Mouse (Mus musculus) retina, postnatal 1 day (tissue): ENCODE results near the gene Gm27029.
"Not testable (repeated sequence)": the region's sequence is repeated elsewhere in the genome, so short reads cannot be mapped to it uniquely, and the experiment has no call there.

Experiments used
- DNase-seq: peaks from one replicate; pipeline ENCODE4 v3.0.0-alpha.2; 2012

Gm27029 gene

DNA sequence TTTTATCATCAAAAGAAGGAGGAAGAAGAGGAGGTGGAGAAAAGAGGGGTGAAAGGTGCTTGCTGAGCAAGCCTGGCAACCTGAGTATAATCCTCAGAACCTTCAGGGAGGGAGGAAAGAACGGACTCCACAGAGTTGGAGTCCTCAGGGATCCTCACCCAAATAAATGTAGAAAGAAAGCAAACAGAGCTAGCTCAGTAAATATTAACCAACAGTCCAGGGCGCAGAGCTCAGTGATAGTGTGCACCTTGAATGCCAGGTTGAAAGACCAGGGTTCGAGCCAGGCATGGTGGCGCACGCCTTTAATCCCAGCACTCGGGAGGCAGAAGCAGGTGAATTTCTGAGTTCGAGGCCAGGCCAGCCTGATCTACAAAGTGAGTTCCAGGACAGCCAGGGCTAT lies 31.0 kb upstream of the Gm27029 start:
- DNase-seq = no peak

DNA sequence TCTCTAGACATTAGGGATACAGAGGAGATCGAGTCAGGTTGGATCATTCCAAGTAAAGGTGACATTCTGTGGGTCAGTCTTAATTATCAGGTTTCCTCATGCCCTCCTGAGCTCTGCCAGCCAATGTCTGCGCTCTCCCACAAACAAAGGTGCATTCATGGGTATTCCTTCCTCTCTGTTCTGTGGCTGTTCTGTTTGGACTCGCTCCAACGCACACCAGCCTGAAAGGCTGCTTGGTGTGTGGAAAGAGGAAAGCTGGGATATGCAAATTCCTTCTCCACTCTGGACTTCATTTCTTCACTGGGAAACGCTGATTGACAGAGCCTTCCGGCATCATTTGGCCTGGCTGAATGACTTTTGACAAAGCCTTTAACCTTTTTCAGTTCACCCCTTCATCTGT lies 30.1 kb upstream of the Gm27029 start:
- peak; percentile 81 for DNase-seq

DNA sequence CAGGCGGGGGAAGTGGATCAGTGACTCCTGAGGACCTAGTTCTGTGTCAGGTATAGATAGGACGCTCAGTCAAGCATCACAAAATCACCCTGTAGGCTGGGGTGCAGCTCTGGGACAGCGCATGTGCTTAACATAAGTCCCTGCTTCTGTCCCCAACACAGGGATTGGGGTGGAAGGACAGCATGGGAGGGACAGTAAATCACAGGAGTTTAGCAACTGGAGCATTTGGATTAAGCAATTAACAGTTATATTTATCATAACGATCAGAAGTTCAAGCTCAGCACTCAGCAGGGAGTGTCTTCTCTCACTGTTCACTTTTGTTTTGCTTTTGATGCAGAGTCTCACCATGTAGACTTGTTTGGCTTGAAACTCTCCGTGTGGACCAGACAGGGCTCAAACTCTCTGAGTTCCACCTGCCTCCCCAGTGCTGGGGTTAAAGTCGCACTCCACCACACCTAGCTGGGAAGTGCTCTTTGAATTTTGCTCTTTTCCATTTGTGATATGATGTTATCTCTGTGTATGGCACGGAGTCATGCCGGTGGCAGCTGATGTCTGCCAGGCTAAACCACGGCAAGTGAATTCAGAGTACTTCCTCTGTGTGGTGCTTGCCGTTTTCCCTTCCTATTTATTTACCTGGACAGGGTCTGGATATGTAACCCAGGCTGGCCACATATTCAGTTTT lies 27.6 kb upstream of the Gm27029 start:
- no peak for DNase-seq

DNA sequence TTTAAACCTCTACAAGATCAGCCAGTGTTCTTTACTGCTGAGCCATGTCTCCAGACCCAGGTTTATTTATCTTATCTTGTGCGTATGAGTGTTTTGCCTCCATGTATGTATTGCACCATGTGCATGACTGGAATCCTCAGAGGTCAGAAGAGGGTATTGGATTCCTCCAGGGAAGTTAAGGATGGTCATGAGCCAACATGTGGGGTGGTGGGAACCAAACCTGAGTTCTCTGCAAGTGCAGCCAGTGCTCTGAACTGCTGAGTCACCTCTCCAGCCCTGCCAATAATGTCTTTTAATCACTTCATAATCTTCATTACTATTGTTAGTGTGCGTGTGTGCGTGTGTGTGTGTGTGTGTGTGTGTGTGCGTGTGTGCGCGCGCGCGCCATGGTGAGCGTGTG lies 26.9 kb upstream of the Gm27029 start:
- no peak for DNase-seq

DNA sequence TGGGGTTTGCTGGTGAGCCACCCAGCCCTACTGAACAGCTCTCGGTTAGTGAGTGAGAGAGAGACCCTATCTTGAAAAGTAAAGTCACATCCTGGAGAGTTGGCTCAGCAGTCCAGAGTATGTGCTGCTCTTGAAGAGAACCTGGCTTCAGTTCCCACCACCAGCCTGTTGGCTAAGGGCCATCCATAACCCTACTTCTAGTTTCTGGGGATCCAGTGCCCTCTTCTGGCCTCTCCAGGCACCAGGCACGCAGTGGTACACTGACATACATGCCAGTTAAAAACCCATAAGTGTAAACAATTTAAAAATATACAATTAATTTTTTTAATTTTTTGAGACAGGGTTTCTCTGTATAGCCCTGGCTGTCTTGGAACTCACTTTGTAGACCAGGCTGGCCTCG lies 25.8 kb upstream of the Gm27029 start:
- DNase-seq = peak; percentile 36

DNA sequence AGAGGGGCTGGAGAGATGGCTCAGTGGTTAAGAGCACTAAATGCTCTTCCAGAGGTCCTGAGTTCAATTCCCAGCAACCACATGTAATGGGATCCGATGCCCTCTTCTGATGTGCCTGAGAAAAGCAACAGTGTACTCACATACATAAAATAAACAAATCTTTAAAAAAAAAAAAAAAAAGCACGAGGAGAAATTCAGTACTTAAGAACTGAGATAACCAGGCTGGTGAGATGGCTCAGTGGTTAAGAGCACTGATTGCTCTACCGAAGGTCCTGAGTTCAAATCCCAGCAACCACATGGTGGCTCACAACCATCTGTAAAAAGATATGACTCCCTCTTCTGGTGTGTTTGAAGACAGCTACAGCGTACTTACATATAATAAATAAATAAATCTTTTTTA lies 25.0 kb upstream of the Gm27029 start:
- DNase-seq = not testable (repeated sequence)

DNA sequence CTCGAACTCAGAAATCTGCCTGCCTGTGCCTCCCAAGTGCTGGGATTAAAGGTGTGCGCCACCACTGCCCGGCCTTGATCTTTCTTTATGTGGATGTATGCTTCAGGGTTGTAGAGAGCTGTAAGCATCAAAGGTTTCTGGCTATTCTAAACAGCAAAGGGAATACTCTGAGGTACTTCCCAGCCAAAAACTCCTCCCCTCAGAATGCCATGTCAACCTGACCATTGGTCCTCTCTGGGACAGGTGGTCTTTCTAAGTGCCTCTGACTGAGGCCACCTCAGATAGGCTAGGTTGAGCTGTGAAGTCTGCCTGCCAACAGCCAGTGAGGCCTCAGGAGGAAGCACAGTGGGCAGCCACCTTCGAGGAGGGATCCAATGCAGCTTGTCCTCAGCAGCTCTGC lies 24.3 kb upstream of the Gm27029 start:
- no peak for DNase-seq

DNA sequence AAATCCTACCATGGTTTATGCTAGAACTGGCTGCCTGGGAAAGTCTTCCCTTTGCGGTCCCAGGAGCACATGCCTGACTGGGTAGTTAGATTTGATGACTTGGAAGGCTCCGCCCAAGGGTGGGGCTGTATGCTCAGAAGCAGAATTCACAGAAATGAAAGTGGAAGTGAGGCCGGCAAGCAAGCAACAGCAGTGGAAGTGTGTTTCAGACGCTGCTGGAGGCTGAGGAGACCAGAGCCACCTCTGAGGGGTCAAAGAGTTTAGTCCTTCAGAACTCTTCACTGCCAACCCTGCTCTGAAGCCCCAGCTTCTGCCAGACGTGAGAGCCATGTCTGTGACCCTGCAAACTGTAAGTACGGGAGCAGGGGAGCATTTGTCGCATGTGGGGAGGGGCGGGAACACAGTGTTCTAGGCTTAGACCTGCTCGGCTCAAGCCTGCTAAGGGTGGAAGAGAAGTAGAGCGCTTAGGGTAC lies 23.7 kb upstream of the Gm27029 start, which contains the start of gene Ifi35:
Ifi35 (plus strand) TSS at position 134 of the 473 bp plus-strand sequence.
- peak; percentile 46 for DNase-seq

DNA sequence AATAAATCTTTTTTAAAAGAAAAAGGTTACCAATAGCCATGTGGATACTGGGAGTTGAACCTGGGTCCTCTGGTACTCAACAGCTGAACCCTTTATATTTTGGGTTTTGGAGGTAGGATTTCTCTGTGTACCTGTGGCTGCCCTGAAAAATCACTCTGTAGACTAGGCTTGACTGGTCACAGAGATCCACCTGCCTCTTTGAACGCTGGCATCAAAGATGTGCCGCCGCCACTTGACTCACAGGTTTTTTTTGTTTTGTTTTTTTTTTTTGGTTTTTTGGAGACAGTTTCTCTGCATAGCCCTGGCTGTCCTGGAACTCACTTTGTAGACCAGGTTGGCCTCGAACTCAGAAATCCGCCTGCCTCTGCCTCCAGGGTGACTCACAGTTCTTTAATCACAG lies 23.2 kb upstream of the Gm27029 start:
- DNase-seq = no peak

DNA sequence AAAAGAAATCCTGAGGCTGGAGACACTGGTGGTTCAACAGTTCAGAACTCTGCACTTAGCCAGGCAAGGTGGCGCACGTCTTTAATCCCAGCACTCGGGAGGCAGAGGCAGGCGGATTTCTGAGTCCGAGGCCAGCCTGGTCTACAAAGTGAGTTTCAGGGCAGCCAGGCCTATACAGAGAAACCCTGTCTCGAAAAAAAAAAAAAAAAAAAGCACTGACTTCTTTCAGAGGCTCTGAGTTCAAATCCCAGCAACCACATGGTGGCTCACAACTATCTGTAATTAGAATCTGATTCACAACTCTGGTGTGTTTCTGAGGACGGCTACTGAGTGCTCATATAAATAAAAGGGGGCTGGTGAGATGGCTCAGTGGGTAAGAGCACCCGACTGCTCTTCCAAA lies 22.3 kb upstream of the Gm27029 start:
- not testable (repeated sequence) for DNase-seq

DNA sequence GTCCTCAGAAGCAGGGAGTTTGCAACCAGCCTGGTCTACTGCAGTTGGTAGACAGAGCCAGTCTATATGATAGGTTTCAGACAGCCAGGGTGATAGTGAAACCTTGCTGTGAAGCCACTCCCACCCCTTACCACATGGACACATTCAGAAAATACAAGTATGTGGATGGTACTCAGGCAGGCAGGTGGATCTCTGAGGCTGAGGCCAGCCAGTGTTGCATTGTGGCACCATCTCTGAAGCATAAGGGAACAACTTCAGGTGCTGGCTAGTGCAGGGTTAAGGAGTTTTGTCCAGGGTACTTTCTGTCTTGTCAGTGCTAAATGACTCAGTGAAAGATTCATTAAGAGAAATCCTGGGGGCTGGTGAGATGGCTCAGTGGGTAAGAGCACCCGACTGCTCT lies 21.7 kb upstream of the Gm27029 start:
- DNase-seq = no peak

DNA sequence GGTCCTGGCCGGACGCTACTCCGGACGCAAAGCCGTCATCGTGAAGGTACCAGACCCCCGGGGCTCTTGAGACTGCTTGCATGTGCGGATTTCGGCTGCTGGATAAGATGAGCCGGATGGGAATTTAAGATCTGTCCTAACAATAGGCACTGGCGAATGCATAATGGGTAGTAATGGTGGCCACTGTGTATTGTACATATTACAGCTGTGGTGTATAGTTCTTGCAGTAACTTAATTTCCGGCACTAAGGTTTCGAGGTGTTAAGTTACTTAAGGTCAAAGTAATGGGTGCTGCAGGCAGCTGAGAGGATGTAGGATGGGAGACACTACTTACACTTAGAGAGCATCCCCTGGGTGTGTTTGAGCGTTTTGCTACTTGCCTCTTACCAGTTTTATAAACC lies 18.2 kb upstream of the Gm27029 start:
- no peak for DNase-seq

DNA sequence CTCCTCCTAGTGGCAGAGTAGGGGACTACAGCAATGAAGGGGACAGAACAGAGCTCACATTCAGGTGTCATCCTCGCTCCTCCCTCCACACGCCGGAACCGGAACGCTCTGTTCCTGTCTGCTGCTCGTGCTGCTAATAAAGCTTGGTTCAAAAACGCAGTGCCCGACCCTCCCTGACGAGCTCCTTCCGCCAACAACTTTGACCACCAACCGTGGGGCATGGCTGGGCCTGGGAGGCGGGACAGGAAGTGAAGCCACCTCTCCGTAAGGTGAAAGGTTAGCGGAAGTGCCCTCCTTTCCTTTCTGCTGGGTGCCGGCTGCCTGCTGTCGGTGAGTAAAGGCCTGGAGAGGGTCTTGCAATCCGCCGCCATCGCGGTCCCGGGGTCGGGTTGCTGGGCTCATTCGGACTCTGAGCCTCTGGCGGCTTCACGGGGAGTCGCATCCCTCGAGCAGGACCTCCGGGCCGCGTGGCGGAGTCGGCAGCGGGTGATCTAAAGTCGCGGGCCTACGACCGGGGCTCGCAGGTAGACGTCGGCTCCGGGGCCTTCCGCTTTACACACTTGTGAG lies 17.6 kb upstream of the Gm27029 start, which contains the start of gene Rpl27:
Rpl27 (plus strand) TSS at position 172 of the 567 bp plus-strand sequence.
- DNase-seq = peak; percentile 100

DNA sequence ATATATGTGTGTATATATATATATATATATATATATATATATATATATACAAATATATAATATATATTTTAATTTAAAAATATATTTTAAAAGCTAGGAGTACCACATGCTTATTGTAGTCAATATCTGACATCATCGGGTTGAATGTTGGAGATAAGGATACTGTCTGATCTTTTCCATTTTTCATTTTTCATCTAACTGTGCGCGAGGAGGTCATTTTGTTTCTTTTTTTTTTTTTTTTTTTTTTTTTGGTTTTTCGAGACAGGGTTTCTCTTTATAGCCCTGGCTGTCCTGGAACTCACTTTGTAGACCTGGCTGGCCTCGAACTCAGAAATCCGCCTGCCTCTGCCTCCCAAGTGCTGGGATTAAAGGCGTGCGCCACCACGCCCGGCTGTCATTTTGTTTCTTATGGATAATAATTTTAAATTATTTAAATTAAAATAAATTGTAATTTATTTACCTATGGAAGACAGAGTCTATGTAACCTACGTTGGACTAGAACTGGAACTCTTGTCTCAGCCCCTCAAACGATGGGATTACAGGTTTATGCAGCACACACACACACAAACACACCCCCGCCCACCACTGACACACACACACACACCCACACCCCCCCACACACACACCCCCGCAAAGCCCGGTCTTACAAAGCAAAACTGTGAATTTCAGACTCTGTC lies 17.0 kb upstream of the Gm27029 start:
- not testable (repeated sequence) for DNase-seq

DNA sequence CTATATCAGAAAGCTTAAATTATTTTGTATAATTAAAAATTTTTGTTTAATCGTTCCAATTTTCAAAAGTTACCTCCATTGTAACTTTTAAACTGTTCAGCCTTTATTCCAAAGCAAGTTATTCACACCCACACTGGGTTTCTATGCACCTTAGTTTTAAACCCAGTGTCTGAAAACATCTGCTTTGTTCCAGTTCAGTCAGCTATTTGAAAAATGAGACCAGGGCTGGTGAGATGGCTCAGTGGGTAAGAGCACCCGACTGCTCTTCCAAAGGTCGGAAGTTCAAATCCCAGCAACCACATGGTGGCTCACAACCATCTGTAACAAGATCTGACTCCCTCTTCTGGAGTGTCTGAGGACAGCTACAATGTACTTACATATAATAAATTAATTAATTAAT lies 13.4 kb upstream of the Gm27029 start:
- DNase-seq = not testable (repeated sequence)

DNA sequence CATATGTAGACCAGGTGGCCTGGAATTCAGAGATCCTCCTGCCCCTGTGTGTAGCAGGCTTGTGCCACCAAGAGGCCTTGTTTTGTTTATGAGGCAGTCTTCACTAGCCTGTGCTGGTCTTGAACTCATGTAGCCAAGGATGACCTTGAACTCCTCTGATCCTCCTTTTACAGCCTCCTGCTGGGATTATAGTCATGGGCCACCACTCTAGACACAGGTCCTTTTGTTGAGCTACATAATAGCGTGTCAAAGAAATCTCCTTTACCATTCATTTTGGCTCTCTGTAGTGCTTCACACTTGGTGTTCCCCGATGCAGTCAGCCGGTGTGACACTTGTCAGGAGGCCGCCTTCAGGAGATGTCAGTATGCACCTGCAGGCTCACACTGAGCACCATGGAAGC lies 12.3 kb upstream of the Gm27029 start:
- no peak for DNase-seq

DNA sequence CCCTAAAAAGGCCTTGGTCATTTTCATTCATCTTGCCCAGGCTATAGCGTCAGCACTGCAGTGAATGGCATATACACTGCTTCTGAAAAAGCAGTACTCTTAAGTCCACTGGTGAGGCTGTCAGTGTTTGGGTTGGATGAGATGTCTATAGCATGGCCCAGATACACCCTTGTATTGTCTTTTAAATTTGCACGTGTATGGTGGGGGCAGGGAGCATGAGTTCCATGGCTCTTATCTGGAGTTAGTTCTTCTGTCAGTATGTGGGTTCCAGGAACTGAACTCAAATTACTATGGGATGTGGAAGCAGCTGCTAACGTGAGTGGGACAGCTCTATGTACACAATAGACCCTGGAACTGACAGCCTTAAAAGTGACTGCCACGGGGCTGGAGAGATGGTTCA lies 11.2 kb upstream of the Gm27029 start:
- no peak for DNase-seq

DNA sequence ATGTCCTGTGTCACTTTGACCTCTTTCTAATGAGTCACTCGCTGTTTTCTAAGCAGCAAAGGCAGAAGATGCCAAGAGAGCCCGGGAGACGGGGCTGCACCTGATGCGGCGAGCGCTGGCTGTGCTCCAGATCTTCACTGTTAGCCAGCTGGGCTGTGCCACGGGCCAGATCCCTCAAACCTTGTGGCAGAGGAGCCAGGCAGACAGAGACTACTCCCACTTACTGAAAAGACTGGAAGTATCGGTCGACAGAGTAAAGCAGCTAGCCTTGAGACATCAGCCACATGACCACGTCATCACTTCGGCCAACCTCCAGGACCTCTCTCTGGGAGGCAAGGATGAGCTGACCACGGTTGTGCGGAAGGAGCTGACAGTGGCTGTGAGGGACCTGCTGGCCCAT lies 8.8 kb upstream of the Gm27029 start:
- DNase-seq = no peak

DNA sequence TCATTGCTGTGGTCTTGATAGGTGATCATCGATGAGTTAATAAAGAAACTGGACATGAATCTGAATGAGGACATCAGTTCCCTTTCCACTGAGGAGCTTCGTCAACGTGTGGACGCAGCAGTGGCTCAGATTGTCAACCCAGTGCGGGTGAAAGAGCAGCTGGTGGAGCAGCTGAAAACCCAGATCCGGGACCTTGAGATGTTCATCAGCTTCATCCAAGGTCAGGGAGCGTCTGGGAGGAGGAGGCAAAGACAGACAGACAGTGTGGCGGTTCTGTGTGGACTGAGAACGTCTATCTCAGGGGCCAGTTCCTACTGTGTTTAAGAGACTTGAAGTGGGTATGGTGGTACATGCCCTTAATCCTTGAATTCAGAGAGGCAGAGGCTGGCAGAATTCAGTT lies 6.7 kb upstream of the Gm27029 start:
- no peak for DNase-seq

DNA sequence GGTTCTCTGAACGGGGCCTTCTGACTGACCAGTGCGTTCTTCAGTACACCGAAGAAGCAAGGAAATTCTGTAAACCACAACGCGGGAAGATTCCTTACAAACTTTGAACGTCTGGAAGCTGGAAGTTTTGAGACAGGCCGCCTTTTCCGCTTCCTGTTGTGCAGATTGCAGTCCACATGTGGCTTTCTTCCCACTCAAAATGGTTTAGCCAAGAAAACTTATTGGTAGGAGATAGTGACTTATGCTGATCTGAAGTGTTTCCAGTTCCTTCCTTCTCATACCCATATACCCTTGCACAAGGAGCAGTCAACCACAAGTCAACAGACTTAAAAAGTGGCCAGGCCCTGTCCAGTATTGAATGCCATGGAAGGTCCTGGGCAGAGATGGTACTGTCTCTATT lies 1.6 kb upstream of the Gm27029 start:
- no peak for DNase-seq

DNA sequence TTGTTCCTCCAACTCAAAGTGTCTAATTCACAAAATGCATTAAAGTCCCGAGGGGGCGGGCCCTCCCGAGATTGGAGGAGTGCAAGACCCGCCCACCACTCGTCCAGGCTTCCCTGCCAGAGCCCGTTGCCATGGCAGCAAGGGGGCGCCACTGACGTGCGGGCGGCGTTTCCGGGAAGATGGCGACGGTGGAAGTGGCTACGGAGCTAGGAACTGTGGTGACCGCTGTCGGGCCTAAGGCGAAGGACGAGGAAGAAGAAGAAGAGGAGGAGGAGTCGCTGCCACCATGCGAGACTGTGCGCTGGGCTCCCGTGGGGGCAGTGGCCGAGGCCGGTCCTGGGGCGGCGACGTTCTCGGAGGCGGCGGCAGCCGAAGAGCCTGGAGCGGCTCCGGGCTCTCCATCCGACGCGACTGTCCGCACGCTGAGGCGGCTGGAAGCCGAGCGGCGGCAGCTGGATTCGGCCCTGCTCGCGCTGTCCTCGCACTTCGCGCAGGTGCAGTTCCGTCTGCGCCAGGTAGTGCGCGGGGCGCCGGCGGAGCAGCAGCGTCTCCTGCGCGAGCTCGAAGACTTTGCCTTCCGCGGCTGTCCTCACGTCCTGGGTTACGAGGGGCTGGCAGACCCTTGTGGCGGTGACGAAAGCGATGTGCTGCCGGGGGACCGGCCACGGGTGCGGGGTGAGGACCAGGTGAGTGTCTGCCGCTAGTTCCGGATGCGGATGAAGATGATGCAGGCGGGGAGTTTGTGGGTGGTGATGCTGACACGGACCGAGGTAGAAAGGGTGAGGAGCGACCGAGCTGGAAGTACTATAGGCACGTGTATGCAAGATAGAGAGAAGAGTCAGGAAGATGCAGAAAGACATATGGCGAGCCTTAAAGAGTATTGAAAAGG lies 573 bp upstream of the Gm27029 start, which contains the start of the genes Rundc1 and Ptges3l:
Rundc1 (plus strand) TSS at position 161 of the 889 bp plus-strand sequence.
Ptges3l (minus strand) TSS at position 409 of the 889 bp plus-strand sequence.
- DNase-seq = peak; percentile 97

DNA sequence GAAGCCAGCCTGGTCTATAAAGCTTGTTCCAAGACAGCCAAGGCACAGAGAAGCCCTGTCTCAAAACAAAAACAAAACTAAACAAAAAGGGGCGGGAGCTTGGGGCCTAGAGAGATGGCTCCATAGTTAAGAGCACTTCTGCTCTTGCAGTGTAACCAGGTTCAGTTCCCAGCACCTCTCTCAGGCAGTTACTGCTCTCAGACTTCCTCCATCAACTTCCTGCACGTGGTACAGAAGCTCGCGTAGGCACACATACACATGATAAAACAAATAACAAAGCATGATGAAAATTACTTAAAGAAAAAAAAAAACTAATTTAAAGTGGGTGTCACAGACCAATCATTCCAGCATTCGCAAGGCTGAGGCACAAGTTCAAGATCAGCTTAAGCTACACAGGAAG lies 4.4 kb downstream of the Gm27029 start:
- DNase-seq = no peak

DNA sequence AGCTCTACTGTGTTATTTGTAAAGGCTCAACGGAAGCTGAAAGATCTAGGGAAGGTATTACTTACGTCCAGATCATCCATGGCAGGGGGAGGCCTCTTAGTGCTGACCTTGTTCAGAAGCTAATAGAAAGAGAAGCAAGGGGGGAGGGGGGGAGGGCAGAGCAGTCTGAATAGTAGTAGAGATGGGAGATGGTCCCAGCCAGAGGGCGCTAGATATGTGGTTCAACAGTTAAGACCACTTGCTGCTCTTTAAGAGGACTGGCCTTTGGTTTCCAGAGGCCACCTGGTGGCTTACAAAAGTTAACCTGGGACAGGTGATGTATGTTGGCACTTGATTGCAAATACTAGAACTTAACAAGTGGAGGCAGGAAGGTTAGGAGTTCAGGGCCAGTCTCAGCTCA lies 5.0 kb downstream of the Gm27029 start:
- DNase-seq = peak; percentile 71
